Comparison of ENCODE assay signal across 7 mouse cellular contexts in genomic region chr1:131527281-131528080, GRCm38 (mm10). TPM values are rescaled to one million over a fixed set of nuclear protein-coding genes. Genes with fewer than 3 reads are reported as not detected.
A peak's percentile ranks its signal among the peaks of the same experiment; 100 is the strongest.
DNase-seq lines count a peak whose midpoint lies in the region; ATAC-seq lines count a peak whose summit lies in the region.

Gene Srgap2, minus strand, starts transcription at chr1:131527352.
Gene Fam72a, plus strand, starts transcription at chr1:131527903.

- no peaks in the 10 kb centered on the region for H3K36me3 ChIP-seq in embryonic facial prominence, embryonic 11.5 days (replicated peaks; ENCODE audit: control insufficient read depth, insufficient read depth, low read depth, low read length)
- no peaks in the 10 kb centered on the region for H3K36me3 ChIP-seq in limb, embryonic 10.5 days
- H3K36me3 ChIP-seq in midbrain, embryonic 13.5 days: no peaks in the 10 kb centered on the region

- peaks cover 6% of the 10 kb centered on the region; the same call in 1 of the 2 replicates for H3K4me1 ChIP-seq in embryonic facial prominence, embryonic 11.5 days (ENCODE audit: control insufficient read depth, insufficient read depth, low read length)
- H3K4me1 ChIP-seq in limb, embryonic 10.5 days: peaks cover 45% of the 10 kb centered on the region
- peaks cover 49% of the 10 kb centered on the region for H3K4me1 ChIP-seq in midbrain, embryonic 13.5 days (replicated peaks)

- H3K4me3 ChIP-seq in embryonic facial prominence, embryonic 11.5 days (ENCODE audit: low read depth, low read length): peak within 1 kb of the TSS; percentile 80
- peak within 1 kb of the TSS; percentile 70 for H3K4me3 ChIP-seq in limb, embryonic 10.5 days
- H3K4me3 ChIP-seq in midbrain, embryonic 13.5 days (replicated peaks): peak within 1 kb of the TSS; percentile 86

- H3K27ac ChIP-seq in embryonic facial prominence, embryonic 11.5 days (replicated peaks; ENCODE audit: low read depth, low read length): peak within 1 kb of the TSS; percentile 87
- peak within 1 kb of the TSS; percentile 93 for H3K27ac ChIP-seq in limb, embryonic 10.5 days
- H3K27ac ChIP-seq in midbrain, embryonic 13.5 days: peak within 1 kb of the TSS; percentile 92

- under 1% methylated on average over 44 of the region's 44 CpGs for WGBS in embryonic facial prominence, embryonic 11.5 days
- under 1% methylated on average over 44 of the region's 44 CpGs for WGBS in limb, embryonic 10.5 days
- WGBS in midbrain, embryonic 13.5 days: under 1% methylated on average over 44 of the region's 44 CpGs

- H3K9me3 ChIP-seq in embryonic facial prominence, embryonic 11.5 days (replicated peaks; ENCODE audit: control insufficient read depth, low read length): no peaks in the 10 kb centered on the region
- H3K9me3 ChIP-seq in limb, embryonic 10.5 days (replicated peaks): no peaks in the 10 kb centered on the region
- H3K9me3 ChIP-seq in midbrain, embryonic 13.5 days: no peaks in the 10 kb centered on the region

- H3K4me2 ChIP-seq in embryonic facial prominence, embryonic 11.5 days (ENCODE audit: low read depth, low read length): peak within 1 kb of the TSS; percentile 92
- H3K4me2 ChIP-seq in midbrain, embryonic 13.5 days (replicated peaks): peak within 1 kb of the TSS; percentile 94

- ATAC-seq in embryonic facial prominence, embryonic 11.5 days (replicated peaks; ENCODE audit: insufficient number of reproducible peaks, low FRiP score, low TSS enrichment, low read depth): peak; percentile 98
- ATAC-seq in granulocyte monocyte progenitor cell, adult 5-6 weeks (replicated peaks; ENCODE audit: poor library complexity, severe bottlenecking): peak; percentile 63
- peak; percentile 98 for ATAC-seq in midbrain, embryonic 13.5 days

- no peaks in the 10 kb centered on the region for H3K27me3 ChIP-seq in embryonic facial prominence, embryonic 11.5 days (ENCODE audit: control insufficient read depth, insufficient read depth, low read length)
- no peaks in the 10 kb centered on the region for H3K27me3 ChIP-seq in limb, embryonic 10.5 days (ENCODE audit: low read depth, poor library complexity, severe bottlenecking)
- no peaks in the 10 kb centered on the region for H3K27me3 ChIP-seq in midbrain, embryonic 13.5 days

- peak; percentile 98 for DNase-seq in adrenal gland, postnatal 14 days
- DNase-seq in embryonic facial prominence, embryonic 11.5 days (ENCODE audit: low spot score): peak; percentile 99
- peak; percentile 100 for DNase-seq in kidney, adult 11 months
- DNase-seq in limb, embryonic 10.5 days (ENCODE audit: low spot score): peak; percentile 91
- DNase-seq in spleen, adult 12 weeks (ENCODE audit: low spot score): peak; percentile 92

- H3K9ac ChIP-seq in embryonic facial prominence, embryonic 11.5 days (replicated peaks; ENCODE audit: low read length): peak within 1 kb of the TSS; percentile 89
- H3K9ac ChIP-seq in midbrain, embryonic 13.5 days (replicated peaks): peak within 1 kb of the TSS; percentile 89

RNA-seq across cellular contexts. Expression of gene Srgap2, which starts in this region (rescaled TPM):
- total RNA-seq in adrenal gland, postnatal 14 days (2021): 29.0 and 31.9 TPM in 2 replicates
- 14.0 and 14.6 TPM in 2 replicates for polyA plus RNA-seq in embryonic facial prominence, embryonic 11.5 days (2014; fragmentation: Nextera tagmentation; extraction: Ambion mirVana)
- 36.0 and 61.0 TPM in 2 replicates for total RNA-seq in granulocyte monocyte progenitor cell, adult 5-6 weeks (2014; fragmentation: Nextera tagmentation)
- total RNA-seq in granulocyte monocyte progenitor cell, adult 5-6 weeks (2017): 14.3 and 16.5 TPM in 2 replicates
- 16.5 and 17.2 TPM in 2 replicates for polyA plus RNA-seq in limb, embryonic 10.5 days (2016; fragmentation: Nextera tagmentation; extraction: Ambion mirVana)
- polyA plus RNA-seq in midbrain, embryonic 13.5 days (2015; fragmentation: Nextera tagmentation; extraction: Ambion mirVana): 16.6 and 18.8 TPM in 2 replicates

RNA-seq across cellular contexts. Expression of gene Fam72a, which starts in this region (rescaled TPM):
- 1.2 and 1.3 TPM in 2 replicates for total RNA-seq in adrenal gland, postnatal 14 days (2021)
- polyA plus RNA-seq in embryonic facial prominence, embryonic 11.5 days (2014; fragmentation: Nextera tagmentation; extraction: Ambion mirVana): 4.1 and 5.1 TPM in 2 replicates
- 3.0 and 8.1 TPM in 2 replicates for total RNA-seq in granulocyte monocyte progenitor cell, adult 5-6 weeks (2014; fragmentation: Nextera tagmentation)
- total RNA-seq in granulocyte monocyte progenitor cell, adult 5-6 weeks (2017): 5.0 and 5.7 TPM in 2 replicates
- 4.3 and 4.6 TPM in 2 replicates for polyA plus RNA-seq in limb, embryonic 10.5 days (2016; fragmentation: Nextera tagmentation; extraction: Ambion mirVana)
- 1.8 and 2.1 TPM in 2 replicates for polyA plus RNA-seq in midbrain, embryonic 13.5 days (2015; fragmentation: Nextera tagmentation; extraction: Ambion mirVana)

Comparison
In these comparisons a context has a peak if more than half of its experiments do, and no peak if none do; other contexts are left out.
1. Peak in every context shown above with its lines: DNase-seq, ATAC-seq, H3K4me3 ChIP-seq and H3K27ac ChIP-seq.